Mouse (Mus musculus): ENCODE measurements around the gene Slc16a10.

GRCm38 (mm10) chr10:40009591-40009990, 132.5 kb downstream of the Slc16a10 start:
- TF ChIP-seq CTCF (IDR thresholded peaks at IDR 0.05; ENCODE audit: extremely low read depth, insufficient read length, insufficient replicate concordance, low read depth, low read length) (no peak), POLR2A (IDR thresholded peaks at IDR 0.05; ENCODE audit: low read depth, low read length) (no peak)

Measured in small intestine, adult 2 months (tissue).